Mouse (Mus musculus) CH12.LX (cell line): ENCODE data around the gene Fbrs. TPM values are rescaled to one million over a fixed set of nuclear protein-coding genes. Genes with fewer than 3 reads are reported as not detected.

Source experiments
- DNase-seq: peaks from one replicate; pipeline ENCODE4 v3.0.0-alpha.2; 2013; ENCODE audit errors: extremely low read depth
- H3K27ac ChIP-seq: 2 replicates; pipeline ENCODE4 v1.5.1; 2012; ENCODE audit warnings: low read depth, mild to moderate bottlenecking, control low read depth, moderate library complexity; ENCODE audit not compliant: insufficient read depth
- H3K27me3 ChIP-seq: replicated peaks from 2 replicates; pipeline ENCODE3; 2012; ENCODE audit warnings: inconsistent platforms
- H3K36me3 ChIP-seq, 2 experiments: replicated peaks in 1 of 2; 2 replicates each; pipeline versions ENCODE3 to v1.6.1; 2012; ENCODE audit warnings: inconsistent platforms in 1 of 2, low read length in 1 of 2, mild to moderate bottlenecking in 1 of 2, mixed read lengths in 1 of 2, moderate library complexity in 1 of 2; ENCODE audit not compliant: control insufficient read depth in 1 of 2, insufficient read depth in 1 of 2
- H3K4me1 ChIP-seq, 2 experiments: 2 replicates each; pipeline ENCODE4 v1.6.1; 2012; ENCODE audit warnings: inconsistent platforms in 1 of 2, moderate library complexity in 1 of 2; ENCODE audit not compliant: insufficient read depth in 2 of 2, control insufficient read depth in 1 of 2
- H3K4me2 ChIP-seq: 2 replicates; pipeline ENCODE4 v1.6.1; 2012; ENCODE audit warnings: low read depth, mild to moderate bottlenecking, control low read depth; ENCODE audit not compliant: poor library complexity, insufficient read depth, severe bottlenecking
- H3K4me3 ChIP-seq, 3 experiments: fragments of 150-350 bp in 1 of 3; sonication (generic) in 1 of 3; replicated peaks in 1 of 3; 2 replicates each; pipeline versions ENCODE3 to v1.5.1; 2011 to 2012; ENCODE audit warnings: low read depth in 2 of 3, low read length in 2 of 3, mild to moderate bottlenecking in 2 of 3, moderate library complexity in 2 of 3, control low read depth in 1 of 3, improper control_type of control experiment in 1 of 3, inconsistent platforms in 1 of 3, mixed read lengths in 1 of 3; ENCODE audit not compliant: poor library complexity in 1 of 3
- H3K79me2 ChIP-seq: replicated peaks from 2 replicates; pipeline ENCODE4 v1.6.1; 2012; ENCODE audit warnings: mild to moderate bottlenecking, moderate library complexity; ENCODE audit not compliant: control insufficient read depth, poor library complexity, insufficient read depth, severe bottlenecking; ENCODE audit errors: extremely low read depth
- H3K9ac ChIP-seq: 2 replicates; pipeline ENCODE4 v1.6.1; 2012; ENCODE audit warnings: low read depth, mild to moderate bottlenecking, control low read depth, moderate library complexity; ENCODE audit not compliant: insufficient read depth
- H3K9me3 ChIP-seq: replicated peaks from 2 replicates; pipeline ENCODE3; 2012; ENCODE audit warnings: low read length, inconsistent platforms, mixed read lengths
- BHLHE40 ChIP-seq: IDR thresholded peaks from 2 replicates; pipeline ENCODE4 v1.6.1; 2011; ENCODE audit warnings: mild to moderate bottlenecking, low read depth, low read length, improper control_type of control experiment
- CTCF ChIP-seq, 2 experiments: IDR thresholded peaks in 1 of 2; conservative IDR thresholded peaks in 1 of 2; 2 replicates each; pipeline ENCODE4 v1.5.1; 2011 to 2012; ENCODE audit warnings: low read depth in 2 of 2, low read length in 2 of 2, improper control_type of control experiment in 1 of 2, inconsistent platforms in 1 of 2, mild to moderate bottlenecking in 1 of 2, moderate library complexity in 1 of 2
- E2F4 ChIP-seq: IDR thresholded peaks from 2 replicates; pipeline ENCODE4 v1.6.1; 2011; ENCODE audit warnings: low read depth, low read length, improper control_type of control experiment; ENCODE audit not compliant: insufficient replicate concordance
- ELF1 ChIP-seq: IDR thresholded peaks from 2 replicates; pipeline ENCODE4 v1.6.1; 2014; ENCODE audit warnings: low read depth, mild to moderate bottlenecking, inconsistent platforms, low read length, improper control_type of control experiment
- EP300 ChIP-seq: IDR thresholded peaks from 2 replicates; pipeline ENCODE4 v1.6.1; 2011; ENCODE audit warnings: low read length, improper control_type of control experiment
- GABPA ChIP-seq: IDR thresholded peaks from 2 replicates; pipeline ENCODE4 v1.6.1; 2012; ENCODE audit warnings: low read depth, low read length, improper control_type of control experiment, inconsistent platforms; ENCODE audit not compliant: insufficient replicate concordance
- JUN ChIP-seq: IDR thresholded peaks from 2 replicates; pipeline ENCODE4 v1.6.1; 2011; ENCODE audit warnings: low read depth, mild to moderate bottlenecking, low read length, improper control_type of control experiment, moderate library complexity; ENCODE audit not compliant: insufficient read depth
- JUND ChIP-seq: conservative IDR thresholded peaks from 2 replicates; pipeline ENCODE4 v1.6.1; 2011; ENCODE audit warnings: low read depth, low read length, improper control_type of control experiment
- MAFK ChIP-seq: IDR thresholded peaks from 2 replicates; pipeline ENCODE4 v1.6.1; 2011; ENCODE audit warnings: low read length, improper control_type of control experiment; ENCODE audit not compliant: insufficient replicate concordance
- NRF1 ChIP-seq: IDR thresholded peaks from 2 replicates; pipeline ENCODE4 v1.6.1; 2014; ENCODE audit warnings: low read depth, mild to moderate bottlenecking, inconsistent platforms, low read length, improper control_type of control experiment, moderate library complexity
- PAX5 ChIP-seq: IDR thresholded peaks from 2 replicates; pipeline ENCODE4 v1.6.1; 2012; ENCODE audit warnings: low read length, inconsistent platforms, mixed read lengths
- POLR2AphosphoS2 ChIP-seq: IDR thresholded peaks from 2 replicates; pipeline ENCODE4 v1.6.1; 2011; ENCODE audit warnings: low read depth, low read length, improper control_type of control experiment
- RAD21 ChIP-seq: IDR thresholded peaks from 2 replicates; pipeline ENCODE4 v1.6.1; 2011; ENCODE audit warnings: low read depth, mild to moderate bottlenecking, low read length, improper control_type of control experiment, moderate library complexity
- SIN3A ChIP-seq: IDR thresholded peaks from 2 replicates; pipeline ENCODE4 v1.6.1; 2012; ENCODE audit warnings: low read length, improper control_type of control experiment, inconsistent platforms
- TBP ChIP-seq: conservative IDR thresholded peaks from 2 replicates; pipeline ENCODE4 v1.6.1; 2011; ENCODE audit warnings: low read depth, low read length, improper control_type of control experiment
- USF2 ChIP-seq: conservative IDR thresholded peaks from 2 replicates; pipeline ENCODE4 v1.6.1; 2011; ENCODE audit warnings: low read depth, low read length, improper control_type of control experiment
- ZKSCAN1 ChIP-seq: IDR thresholded peaks from 2 replicates; pipeline ENCODE4 v1.6.1; 2012; ENCODE audit warnings: low read depth, inconsistent platforms, low read length, improper control_type of control experiment, borderline replicate concordance
- dilution Hi-C: fragments of 300-500 bp; cut with MboI; formaldehyde crosslinking; loops from 2 replicates; pipeline ENCODE4 v1.14.3; 2020; ENCODE audit warnings: low sequenced_read_pairs; ENCODE audit not compliant: extremely low pct_unique_long_range_greater_than_20kb, extremely low pct_ligation_motif_present
- in situ Hi-C: fragments of 300-500 bp; cut with MboI; formaldehyde crosslinking; loops from 3 replicates; pipeline ENCODE4 v1.14.3; 2019; ENCODE audit warnings: low sequenced_read_pairs, low pct_ligation_motif_present, low pct_unique_long_range_greater_than_20kb, mixed read lengths
- polyA plus RNA-seq: library from polyadenylated mRNA; unstranded; fragments of >175 nt; gene quantifications from 2 replicates; pipeline ENCODE4 v1.2.1, GENCODE M21; 2012; ENCODE audit warnings: low read depth; ENCODE audit not compliant: insufficient read length
- total RNA-seq, 2 experiments: library from RNA; depleted of rRNA; stranded (reverse); fragments of 300-350 nt in 1 of 2; fragments of >200 nt in 1 of 2; gene quantifications; 2 replicates each; pipeline ENCODE4 v1.2.3; 2012 to 2014

The Fbrs gene
- total and polyA plus RNA-seq, 3 experiments: 6.7 to 66.7 (median 14.4) TPM

GRCm38 (mm10) chr7:127513016-127513390 lies 34.0 kb downstream of the Fbrs start:
- no peak for DNase-seq
- Histone ChIP-seq H3K9ac (peak overlapping the region; percentile 99), H3K27me3 (no peaks in the 10 kb centered on the region), H3K79me2 (peaks cover 52% of the 10 kb centered on the region), H3K9me3 (no peaks in the 10 kb centered on the region), H3K4me2 (peak overlapping the region; percentile 98), H3K36me3 (peaks cover 24 to 40% of the 10 kb centered on the region in 2 experiments), H3K27ac (peak overlapping the region; percentile 28; the same call in 1 of the 2 replicates), H3K4me1 (peaks cover 4 to 25% of the 10 kb centered on the region in 2 experiments), H3K4me3 (peak overlapping the region; percentile 76 to 100 (median 77))
- in situ Hi-C loops (no loop called here), dilution Hi-C loops (no loop called here)
- no peak for TF ChIP-seq BHLHE40
- TF ChIP-seq USF2: no peak
- no peak for TF ChIP-seq GABPA
- TF ChIP-seq PAX5: no peak
- TF ChIP-seq MAFK: no peak
- TF ChIP-seq TBP: peak; percentile 75; the same call in 1 of the 2 replicates
- TF ChIP-seq ELF1: peak; percentile 29; the same call in 1 of the 2 replicates
- TF ChIP-seq E2F4: no peak
- no peak for TF ChIP-seq ZKSCAN1
- no peak; the same call in 1 of the 2 replicates for TF ChIP-seq SIN3A

DNA sequence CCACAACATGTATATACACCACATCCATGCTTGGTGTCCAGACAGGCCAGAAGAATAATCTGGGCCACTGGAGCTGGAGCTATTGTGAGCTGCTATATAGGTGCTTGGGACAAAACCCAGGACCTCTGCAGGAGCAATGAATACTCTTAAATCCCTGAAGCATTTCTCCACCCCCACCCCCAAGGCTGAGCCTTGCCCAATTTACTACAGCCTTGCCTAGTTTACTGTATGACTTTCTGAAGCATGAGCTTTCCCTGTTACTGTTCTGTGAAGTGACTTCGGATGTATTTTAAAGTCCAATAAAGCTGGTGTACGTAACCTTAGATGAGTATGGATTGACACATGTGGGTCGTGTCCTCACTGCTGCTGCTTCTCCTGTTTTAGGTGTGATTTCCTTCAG lies 34.8 kb downstream of the Fbrs start:
- Histone ChIP-seq H3K4me1 (peaks cover 4 to 25% of the 10 kb centered on the region in 2 experiments), H3K27me3 (no peaks in the 10 kb centered on the region), H3K36me3 (peaks cover 27 to 43% of the 10 kb centered on the region in 2 experiments), H3K27ac (peak overlapping the region; percentile 42; the same call in 1 of the 2 replicates), H3K4me2 (peak overlapping the region; percentile 98), H3K9me3 (no peaks in the 10 kb centered on the region), H3K9ac (peak overlapping the region; percentile 99), H3K4me3 (peak overlapping the region; percentile 76 to 100 (median 77)), H3K79me2 (peaks cover 52% of the 10 kb centered on the region)
- dilution Hi-C loops: no loop called here
- no peak for TF ChIP-seq RAD21
- TF ChIP-seq JUN: no peak
- TF ChIP-seq POLR2AphosphoS2: no peak
- no peak for TF ChIP-seq JUND
- TF ChIP-seq NRF1: no peak
- no peak for TF ChIP-seq EP300
- TF ChIP-seq CTCF (conservative IDR thresholded peaks at IDR 0.05 in 1 of 2, IDR thresholded peaks at IDR 0.05 in 1 of 2; ENCODE audit: low read depth in 2 of 2, low read length in 2 of 2): no peak
- in situ Hi-C loops: no loop called here
- DNase-seq: no peak
